Mouse (Mus musculus) heart, embryonic 13.5 days (tissue): ENCODE measurements around the gene Rpl13a. TPM values are rescaled to one million over a fixed set of nuclear protein-coding genes. Genes with fewer than 3 reads are reported as not detected.
A peak's percentile ranks its signal among the peaks of the same experiment; 100 is the strongest.

Experiments
- ATAC-seq: fragments of 200-750 bp; cut with Nextera tagmentation; 2 replicates; pipeline ENCODE4 v1.8.0; 2017; ENCODE audit warnings: moderate TSS enrichment; ENCODE audit not compliant: insufficient number of reproducible peaks, low FRiP score, low TSS enrichment; ENCODE audit errors: extremely low read depth
- H3K27ac ChIP-seq: fragments of 300-500 bp; sonication (generic); replicated peaks from 2 replicates; pipeline ENCODE4 v1.5.1; 2015; ENCODE audit warnings: moderate library complexity, mild to moderate bottlenecking, inconsistent platforms
- H3K27me3 ChIP-seq: fragments of 300-500 bp; sonication (generic); replicated peaks from 2 replicates; pipeline ENCODE4 v1.6.1; 2015; ENCODE audit warnings: mild to moderate bottlenecking, inconsistent platforms
- H3K36me3 ChIP-seq: fragments of 300-500 bp; sonication (generic); 2 replicates; pipeline ENCODE4 v1.6.1; 2015; ENCODE audit warnings: mild to moderate bottlenecking, inconsistent platforms
- H3K4me1 ChIP-seq: fragments of 300-500 bp; sonication (generic); 2 replicates; pipeline ENCODE4 v1.6.1; 2015; ENCODE audit warnings: inconsistent platforms
- H3K4me2 ChIP-seq: fragments of 300-500 bp; sonication (generic); 2 replicates; pipeline ENCODE4 v1.6.1; 2015; ENCODE audit warnings: inconsistent platforms, mild to moderate bottlenecking, moderate library complexity
- H3K4me3 ChIP-seq: fragments of 300-500 bp; sonication (generic); 2 replicates; pipeline ENCODE4 v1.5.1; 2015; ENCODE audit warnings: moderate library complexity, mild to moderate bottlenecking, inconsistent platforms
- H3K9ac ChIP-seq: fragments of 300-500 bp; sonication (generic); 2 replicates; pipeline ENCODE4 v1.6.1; 2015; ENCODE audit warnings: inconsistent platforms, mild to moderate bottlenecking, moderate library complexity
- H3K9me3 ChIP-seq: fragments of 300-500 bp; sonication (generic); 2 replicates; pipeline ENCODE4 v1.6.1; 2016; ENCODE audit warnings: inconsistent platforms
- WGBS: fragments of 180-500 bp; shearing (Covaris S2); methylation state at CpG from one replicate; pipeline ENCODE4 v1.1.7; 2015; ENCODE audit warnings: mixed read lengths; 5-methylcytosine and 5-hydroxymethylcytosine counted together
- microRNA counts: library from miRNA; unstranded; fragments of <30 nt; microRNA quantifications from one replicate; lab custom pipeline; 2016
- microRNA-seq: library from miRNA; unstranded; fragments of <30 nt; microRNA quantifications from one replicate; pipeline ENCODE4, GENCODE M21; 2016
- polyA plus RNA-seq: library from polyadenylated mRNA; unstranded; fragments of >200 nt; fragmentation: Nextera tagmentation; extraction: Ambion mirVana; gene quantifications from 2 replicates; pipeline ENCODE4 v1.2.1, GENCODE M21; 2015

Rpl13a gene
- polyA plus RNA-seq, 1 experiment from 2014 or later, result 688 TPM

DNA sequence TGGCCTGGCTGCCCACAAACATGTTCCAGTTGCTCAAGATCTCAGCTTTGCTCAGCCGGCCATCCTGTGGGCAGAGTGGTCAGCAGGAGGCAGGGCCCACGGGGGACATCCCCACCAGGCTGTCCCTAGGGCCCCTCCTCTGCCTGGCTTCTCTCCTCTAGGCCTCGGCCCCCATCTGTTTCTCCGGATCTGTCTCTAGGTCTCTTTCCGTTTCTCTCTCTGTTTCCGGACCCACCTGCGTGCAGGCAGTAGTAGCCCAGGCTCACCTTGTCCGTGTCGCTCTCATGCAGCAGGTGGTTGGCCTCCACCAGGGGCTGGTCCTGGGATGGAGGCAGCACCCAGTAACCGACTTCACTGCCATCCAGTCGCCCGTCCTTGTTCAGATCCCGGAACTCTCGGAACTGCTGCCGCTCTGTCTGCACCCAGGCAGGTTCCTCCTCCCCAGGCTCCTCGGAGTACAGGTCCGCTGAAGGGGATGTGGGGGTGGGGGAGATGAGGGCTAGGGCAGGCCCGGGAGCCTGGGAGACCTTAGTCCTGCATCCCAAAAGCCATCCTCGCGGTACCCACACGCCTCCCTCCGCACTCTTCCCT, 45.2 kb downstream of the Rpl13a start:
- no peaks in the 10 kb centered on the region for H3K27me3 ChIP-seq
- no peaks in the 10 kb centered on the region for H3K9me3 ChIP-seq
- peaks cover 70% of the 10 kb centered on the region for H3K36me3 ChIP-seq
- H3K27ac ChIP-seq, result no peak overlapping the region
- no peak for ATAC-seq
- H3K4me2 ChIP-seq, result no peak overlapping the region
- H3K4me3 ChIP-seq, result no peak overlapping the region
- 80% methylated on average over 22 of the region's 22 CpGs for WGBS
- peaks cover 11% of the 10 kb centered on the region; the same call in 1 of the 2 replicates for H3K4me1 ChIP-seq
- H3K9ac ChIP-seq, result 0 out of 2 replicates have a peak overlapping the region, but pooled peaks have one; percentile 17

DNA sequence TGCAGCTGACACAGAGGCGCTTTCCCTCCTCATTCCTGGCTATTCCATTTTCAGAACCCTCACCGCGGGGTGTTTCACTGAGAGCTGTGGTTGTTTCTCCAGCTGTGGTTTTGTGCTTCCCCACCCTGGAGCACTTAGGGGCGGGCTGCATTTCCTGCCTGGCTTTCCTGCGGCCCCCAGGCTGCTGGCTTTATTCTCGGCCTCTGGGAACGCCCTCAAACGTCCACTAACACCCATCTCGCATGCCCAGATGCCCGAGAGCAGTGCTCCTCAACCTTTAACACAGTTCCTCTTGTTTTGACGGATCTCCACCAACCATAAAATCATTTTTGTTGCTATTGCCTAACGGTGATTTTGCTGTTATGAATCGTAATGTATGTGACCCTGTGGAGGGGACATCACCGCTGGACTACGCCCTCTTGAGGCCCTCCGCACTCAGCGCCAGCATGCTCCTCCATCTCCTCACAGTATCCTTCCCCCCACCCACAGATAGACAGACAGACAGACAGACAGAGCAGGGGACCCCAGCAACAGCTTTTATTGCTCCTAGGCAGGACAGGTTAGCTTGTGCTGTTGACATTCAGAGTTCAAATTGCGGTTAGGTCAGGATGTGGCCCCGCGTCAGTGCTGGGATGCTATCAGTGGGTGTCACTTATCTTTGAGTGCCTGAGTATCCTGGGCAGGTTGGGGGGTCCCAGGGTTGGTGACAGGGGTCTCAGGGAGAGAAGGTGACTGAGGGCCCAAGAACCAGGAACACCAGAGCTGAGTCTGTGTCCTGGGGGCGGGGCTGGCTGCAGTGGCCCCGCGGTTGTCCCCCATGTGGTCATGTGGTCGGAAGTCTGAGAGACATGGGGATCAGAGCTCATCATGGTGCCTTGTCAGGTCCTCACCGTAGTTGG, 45.9 kb downstream of the Rpl13a start:
- H3K4me2 ChIP-seq, result peak overlapping the region; percentile 27
- ATAC-seq, result no peak; the same call in 1 of the 2 replicates
- 57% methylated on average over 25 of the region's 25 CpGs for WGBS

DNA sequence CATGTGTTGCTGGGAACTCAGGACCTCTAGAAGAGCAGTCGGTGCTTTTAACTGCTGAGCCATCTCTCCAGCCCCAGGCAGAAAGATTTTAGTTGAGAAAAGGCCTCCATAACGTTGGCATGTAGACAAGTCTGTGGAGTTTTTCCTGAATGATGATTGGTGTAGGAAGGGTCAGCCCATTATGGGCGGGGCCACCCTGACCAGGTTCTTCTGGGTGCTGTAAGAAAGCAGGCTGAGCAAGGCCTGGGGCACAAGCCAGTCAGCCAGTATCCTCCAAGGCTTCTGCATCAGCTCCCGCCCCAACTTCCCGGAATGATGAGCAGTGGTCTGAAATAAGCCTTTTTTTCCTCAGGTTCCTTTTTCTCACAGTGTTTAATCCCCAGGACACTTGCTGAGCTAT, 47.5 kb downstream of the Rpl13a start:
- Histone ChIP-seq H3K4me1 (peaks cover 14% of the 10 kb centered on the region), H3K9me3 (no peaks in the 10 kb centered on the region), H3K4me3 (no peak overlapping the region), H3K27me3 (no peaks in the 10 kb centered on the region), H3K36me3 (peaks cover 69% of the 10 kb centered on the region), H3K27ac (no peak overlapping the region), H3K4me2 (no peak overlapping the region), H3K9ac (no peak overlapping the region)
- ATAC-seq, result no peak
- 43% methylated on average over 5 of the region's 5 CpGs for WGBS

More for the DNA sequence above, 45.9 kb downstream of the Rpl13a start:
- Histone ChIP-seq H3K9ac (0 out of 2 replicates have a peak overlapping the region, but pooled peaks have one; percentile 21), H3K4me1 (peaks cover 11% of the 10 kb centered on the region; the same call in 1 of the 2 replicates), H3K9me3 (no peaks in the 10 kb centered on the region), H3K27me3 (no peaks in the 10 kb centered on the region), H3K27ac (peak overlapping the region; percentile 52), H3K36me3 (peaks cover 69% of the 10 kb centered on the region), H3K4me3 (no peak overlapping the region)

GRCm38 (mm10) chr7:45079856-45080255, 48.7 kb downstream of the Rpl13a start:
- WGBS, result 2% methylated on average over 10 of the region's 10 CpGs
- Histone ChIP-seq H3K9me3 (no peaks in the 10 kb centered on the region), H3K4me3 (no peak overlapping the region), H3K27me3 (no peaks in the 10 kb centered on the region), H3K9ac (0 out of 2 replicates have a peak overlapping the region, but pooled peaks have one; percentile 50), H3K27ac (no peak overlapping the region), H3K36me3 (peaks cover 65% of the 10 kb centered on the region), H3K4me2 (no peak overlapping the region), H3K4me1 (peaks cover 26% of the 10 kb centered on the region)
- ATAC-seq, result no peak

GRCm38 (mm10) chr7:45078513-45078912, 50.0 kb downstream of the Rpl13a start:
- H3K27ac ChIP-seq, result no peak overlapping the region
- no peak for ATAC-seq
- H3K4me2 ChIP-seq, result no peak overlapping the region
- H3K9ac ChIP-seq, result no peak overlapping the region
- H3K36me3 ChIP-seq, result peaks cover 65% of the 10 kb centered on the region
- H3K4me1 ChIP-seq, result peaks cover 31% of the 10 kb centered on the region
- no peaks in the 10 kb centered on the region for H3K27me3 ChIP-seq
- 24% methylated on average over 9 of the region's 9 CpGs for WGBS
- H3K9me3 ChIP-seq, result no peaks in the 10 kb centered on the region
- H3K4me3 ChIP-seq, result no peak overlapping the region

GRCm38 (mm10) chr7:45077829-45078228, 50.7 kb downstream of the Rpl13a start:
- Histone ChIP-seq H3K9me3 (no peaks in the 10 kb centered on the region), H3K4me3 (no peak overlapping the region), H3K27me3 (no peaks in the 10 kb centered on the region), H3K4me2 (no peak overlapping the region), H3K9ac (no peak overlapping the region), H3K36me3 (peaks cover 60% of the 10 kb centered on the region), H3K27ac (no peak overlapping the region), H3K4me1 (peaks cover 28% of the 10 kb centered on the region)
- WGBS, result 82% methylated on average over 2 of the region's 2 CpGs
- no peak for ATAC-seq

GRCm38 (mm10) chr7:45077322-45077721, 51.2 kb downstream of the Rpl13a start:
- H3K36me3 ChIP-seq, result peaks cover 56% of the 10 kb centered on the region
- H3K27me3 ChIP-seq, result no peaks in the 10 kb centered on the region
- H3K9me3 ChIP-seq, result no peaks in the 10 kb centered on the region
- H3K9ac ChIP-seq, result no peak overlapping the region
- H3K4me2 ChIP-seq, result no peak overlapping the region
- ATAC-seq, result no peak
- H3K27ac ChIP-seq, result no peak overlapping the region
- H3K4me3 ChIP-seq, result no peak overlapping the region
- 79% methylated on average over 14 of the region's 14 CpGs for WGBS
- H3K4me1 ChIP-seq, result peaks cover 23% of the 10 kb centered on the region

- Histone ChIP-seq H3K9ac (no peak overlapping the region), H3K4me3 (no peak overlapping the region), H3K4me1 (peaks cover 23% of the 10 kb centered on the region), H3K4me2 (no peak overlapping the region), H3K9me3 (no peaks in the 10 kb centered on the region; the same call in 1 of the 2 replicates), H3K36me3 (peaks cover 56% of the 10 kb centered on the region), H3K27me3 (no peaks in the 10 kb centered on the region), H3K27ac (no peak overlapping the region)
- 88% methylated on average over 30 of the region's 30 CpGs for WGBS
- no peak for ATAC-seq
Observed at GRCm38 (mm10) chr7:45076501-45076900, 52.1 kb downstream of the Rpl13a start.

MicroRNA genes within 50 kb of the gene (microRNA counts, 519-probe panel; counts per million panel counts)
- 2,876 counts per million, percentile 66 among the panel's probes with 10 or more counts for microRNA mmu-miR-150 (lab: Ali Mortazavi, UCI)

Small RNA genes lying within 50 kb of the gene (microRNA-seq; reads per million reads assigned to microRNA genes)
- gene Mir150, result 10.6 reads per million, percentile 28 among the genes with 10 or more reads in this experiment
- 9.0 reads per million, percentile 26 among the genes with 10 or more reads in this experiment for gene Mir5121
- 0.61 reads per million for gene Mir7055

Other genes starting within 250 kb of the Rpl13a start
- gene Med25, start 236.0 kb downstream of the Rpl13a start, polyA plus RNA-seq, result 72.6 and 73.1 TPM in 2 replicates
- 13.6 and 14.6 TPM in 2 replicates for gene Fuz, start 232.7 kb downstream of the Rpl13a start, polyA plus RNA-seq
- 55.5 and 56.8 TPM in 2 replicates for gene Ap2a1, start 199.3 kb downstream of the Rpl13a start, polyA plus RNA-seq
- 0.11 and 0.14 TPM in 2 replicates for gene Tsks, start 185.6 kb downstream of the Rpl13a start, polyA plus RNA-seq
- gene Cpt1c, start 153.9 kb downstream of the Rpl13a start, polyA plus RNA-seq, result 9.8 and 10.3 TPM in 2 replicates
- 438 and 486 TPM in 2 replicates for gene Prmt1, start 142.2 kb downstream of the Rpl13a start, polyA plus RNA-seq
- 63.6 and 68.1 TPM in 2 replicates for gene Irf3, start 131.1 kb downstream of the Rpl13a start, polyA plus RNA-seq
- 36.0 and 36.3 TPM in 2 replicates for gene Bcl2l12, start 130.0 kb downstream of the Rpl13a start, polyA plus RNA-seq
- 27.0 and 27.1 TPM in 2 replicates for gene Scaf1, start 112.4 kb downstream of the Rpl13a start, polyA plus RNA-seq
- gene Rras, start 110.8 kb downstream of the Rpl13a start, polyA plus RNA-seq, result 71.6 and 82.6 TPM in 2 replicates
- gene Prr12, start 75.9 kb downstream of the Rpl13a start, polyA plus RNA-seq, result 6.8 and 7.1 TPM in 2 replicates
- gene Nosip, start 66.3 kb downstream of the Rpl13a start, polyA plus RNA-seq, result 46.6 and 49.6 TPM in 2 replicates
- gene Prrg2, start 66.1 kb downstream of the Rpl13a start, polyA plus RNA-seq, result 12.5 and 13.6 TPM in 2 replicates
- 271 and 277 TPM in 2 replicates for gene Rcn3, start 36.5 kb downstream of the Rpl13a start, polyA plus RNA-seq
- 38.0 and 38.1 TPM in 2 replicates for gene Fcgrt, start 24.9 kb downstream of the Rpl13a start, polyA plus RNA-seq
- gene Rps11, start 4.3 kb downstream of the Rpl13a start, polyA plus RNA-seq, result 982 and 1,095 TPM in 2 replicates
- gene Gm45713, start 7.5 kb upstream of the Rpl13a start, polyA plus RNA-seq, result 0.17 TPM in 1 of 2 replicates, not detected in the other
- 0.88 and 1.0 TPM in 2 replicates for gene Flt3l, start 7.7 kb upstream of the Rpl13a start, polyA plus RNA-seq
- 82.2 and 89.3 TPM in 2 replicates for gene Pih1d1, start 25.5 kb upstream of the Rpl13a start, polyA plus RNA-seq
- 31.8 and 33.4 TPM in 2 replicates for gene Aldh16a1, start 25.8 kb upstream of the Rpl13a start, polyA plus RNA-seq
- gene Slc17a7, start 35.2 kb upstream of the Rpl13a start, polyA plus RNA-seq, result 2.9 and 3.6 TPM in 2 replicates
- not detected in 2 replicates for gene Gfy, start 50.8 kb upstream of the Rpl13a start, polyA plus RNA-seq
- not detected in 2 replicates for gene Pth2, start 52.2 kb upstream of the Rpl13a start, polyA plus RNA-seq
- 0.51 and 0.74 TPM in 2 replicates for gene Ccdc155, start 76.1 kb upstream of the Rpl13a start, polyA plus RNA-seq
- 1.5 and 1.7 TPM in 2 replicates for gene Dkkl1, start 83.4 kb upstream of the Rpl13a start, polyA plus RNA-seq
- gene Tead2, start 87.0 kb upstream of the Rpl13a start, polyA plus RNA-seq, result 127 and 139 TPM in 2 replicates
- gene Cd37, start 110.4 kb upstream of the Rpl13a start, polyA plus RNA-seq, result 1.7 and 2.4 TPM in 2 replicates
- gene Slc6a16, start 112.3 kb upstream of the Rpl13a start, polyA plus RNA-seq, result 0.27 and 0.41 TPM in 2 replicates
- not detected in 2 replicates for gene Slc6a21, start 148.8 kb upstream of the Rpl13a start, polyA plus RNA-seq
- gene Trpm4, start 205.0 kb upstream of the Rpl13a start, polyA plus RNA-seq, result 12.7 and 13.5 TPM in 2 replicates
- gene Hrc, start 206.5 kb upstream of the Rpl13a start, polyA plus RNA-seq, result 24.2 and 27.7 TPM in 2 replicates
- 2.3 and 2.9 TPM in 2 replicates for gene Ppfia3, start 238.3 kb upstream of the Rpl13a start, polyA plus RNA-seq
- 1.0 and 1.2 TPM in 2 replicates for gene Lin7b, start 241.8 kb upstream of the Rpl13a start, polyA plus RNA-seq